Mouse (Mus musculus) frontal cortex, adult (tissue): ENCODE measurements at regions not wholly inside any gene's neighbourhood (a gene's known extent, or its start where the extent isn't known, plus 50 kb on each side); places are given as distances from the start of the nearest gene placed in this dataset.

Experiments used
- ATAC-seq: cut with Nextera tagmentation; 2 replicates; pipeline ENCODE4 v1.9.2; 2017; ENCODE audit warnings: mild to moderate bottlenecking, moderate library complexity, mixed read lengths; ENCODE audit not compliant: low TSS enrichment

DNA sequence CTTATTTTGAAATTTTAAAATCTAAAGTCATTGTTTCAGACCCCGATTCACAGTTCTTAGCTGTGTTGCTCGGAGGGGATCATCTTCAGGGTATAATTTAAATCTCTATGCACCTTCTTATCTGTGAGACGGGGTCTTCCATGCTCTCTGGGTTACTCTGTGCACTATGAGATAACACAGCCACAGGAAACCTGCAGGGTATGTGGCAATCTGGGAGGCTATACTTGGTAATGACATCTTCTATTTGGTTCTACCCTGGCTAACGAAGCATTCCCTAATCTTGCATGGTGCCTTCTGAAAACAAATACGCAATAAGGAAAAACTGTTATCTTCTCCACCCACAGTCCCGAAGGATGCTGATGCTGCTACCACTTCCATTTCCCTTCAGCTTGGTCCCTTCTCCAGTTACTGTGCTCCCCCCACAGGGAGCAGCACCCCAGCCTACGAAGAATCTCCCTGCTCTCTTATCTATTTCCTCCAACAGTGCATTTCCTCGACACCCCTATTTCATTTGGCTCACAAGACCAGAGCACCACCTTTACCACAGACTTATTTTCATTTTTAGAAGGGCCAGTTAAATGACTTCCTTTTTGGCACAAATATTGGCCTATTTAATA is 378.2 kb downstream of the Gm9195 start:
- no peak for ATAC-seq

DNA sequence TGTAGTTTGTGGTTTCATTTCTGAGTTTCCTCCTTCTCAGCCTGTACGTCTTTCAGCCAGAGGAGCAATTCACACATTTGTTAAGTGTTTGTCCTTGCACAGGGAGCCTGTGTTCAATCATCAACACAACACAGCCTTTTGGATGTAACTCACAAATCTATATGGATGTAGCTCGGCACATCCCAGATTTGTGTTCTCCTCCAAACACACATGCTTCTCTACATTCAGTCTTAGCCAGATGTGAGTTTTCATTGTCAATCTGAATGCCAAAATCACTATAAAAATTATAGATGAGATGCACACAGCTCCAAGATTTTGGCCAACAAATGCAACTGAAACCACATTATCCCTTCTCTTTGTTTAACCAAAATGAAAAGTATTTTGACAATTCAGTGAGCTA is 380.9 kb downstream of the Gm9195 start:
- ATAC-seq, result no peak

DNA sequence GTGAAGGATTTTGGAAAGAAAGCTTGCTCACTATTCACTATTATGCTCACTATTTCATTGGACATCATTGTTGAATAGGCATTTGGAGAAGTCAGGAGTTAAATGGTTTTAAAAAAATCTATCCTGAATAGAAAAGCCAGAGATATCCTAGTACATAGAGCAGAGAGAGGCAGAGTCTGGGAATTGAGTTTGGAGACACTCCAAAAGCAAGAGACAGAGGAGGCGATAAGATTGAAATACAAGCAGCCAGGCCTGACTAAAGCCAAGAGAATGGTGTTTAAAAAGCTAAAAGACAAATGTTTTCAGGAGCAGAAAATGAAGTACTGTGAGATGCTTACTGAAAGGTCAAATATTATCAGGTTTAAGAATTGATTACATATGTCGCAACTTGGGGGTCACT is 400.1 kb downstream of the Gm9195 start:
- ATAC-seq, result peak; percentile 94

DNA sequence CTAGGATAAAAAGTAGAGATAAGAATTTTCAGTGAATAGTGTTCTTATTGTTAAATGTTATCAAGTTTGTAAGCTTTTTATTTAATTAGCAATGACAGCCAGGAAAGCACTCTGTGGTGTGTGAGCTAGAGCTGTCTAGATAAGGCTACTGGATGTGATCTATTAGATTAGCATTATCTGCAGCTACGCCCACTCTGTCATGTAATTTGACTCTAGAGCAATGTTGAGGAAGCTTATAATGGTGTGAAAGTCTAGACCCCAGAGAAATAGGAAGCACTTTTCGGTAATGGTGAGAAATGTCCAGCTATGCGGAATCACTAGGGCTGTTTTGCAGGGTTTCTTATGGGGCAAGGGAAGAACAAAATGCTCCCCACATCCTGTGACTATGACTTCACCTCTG is 410.2 kb downstream of the Gm9195 start:
- ATAC-seq, result no peak

DNA sequence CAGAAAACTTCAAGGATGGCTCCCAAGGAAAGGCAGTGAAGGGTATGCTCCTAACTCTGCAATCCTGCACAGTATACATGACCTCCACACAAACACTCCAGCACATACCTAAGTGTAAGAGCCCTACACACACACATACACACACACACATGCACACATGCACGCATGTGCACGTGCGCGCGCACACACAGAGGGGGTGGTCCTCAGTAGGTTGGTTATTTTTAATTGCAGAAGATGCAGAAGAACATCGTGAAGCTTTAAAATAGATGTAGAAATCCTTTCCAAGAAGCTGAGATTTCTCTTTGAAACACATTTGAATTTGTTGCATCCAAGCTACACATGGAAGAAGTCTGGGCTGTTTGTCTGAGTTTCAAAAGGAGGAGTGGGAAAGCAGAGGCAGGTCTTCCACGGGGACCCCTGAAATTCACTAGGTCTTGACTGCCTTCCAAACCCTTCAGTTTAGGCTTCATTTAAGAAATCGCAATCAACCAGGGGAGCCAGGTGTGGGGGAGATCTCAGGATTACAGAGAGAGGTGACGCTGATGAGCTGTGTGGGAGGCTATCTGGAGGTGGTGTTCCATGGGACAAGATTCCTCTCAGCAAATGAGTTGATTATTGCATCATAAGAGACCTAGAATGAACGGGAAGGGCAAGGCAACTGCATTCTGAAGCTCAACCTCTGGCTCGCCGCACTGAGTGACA is 427.4 kb downstream of the Gm9195 start:
- peak; percentile 93 for ATAC-seq

DNA sequence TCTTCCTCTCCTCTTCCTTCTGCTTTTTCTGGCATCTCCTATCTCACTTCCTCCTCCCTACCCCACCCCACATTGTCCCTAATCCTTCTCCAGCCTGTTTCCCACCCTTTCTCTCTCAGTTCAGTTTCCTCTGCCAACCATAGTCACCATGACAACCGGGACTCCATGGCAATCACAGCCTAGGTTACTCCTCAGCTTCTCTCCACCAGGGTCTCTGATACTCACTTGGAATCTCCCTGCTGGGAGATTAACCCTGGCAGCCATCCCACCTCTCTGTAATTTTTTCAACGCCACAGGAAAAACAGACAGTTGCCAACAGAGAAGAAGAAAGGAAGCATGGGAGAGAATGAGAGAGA is 448.8 kb downstream of the Gm9195 start:
- ATAC-seq, result peak; percentile 78

DNA sequence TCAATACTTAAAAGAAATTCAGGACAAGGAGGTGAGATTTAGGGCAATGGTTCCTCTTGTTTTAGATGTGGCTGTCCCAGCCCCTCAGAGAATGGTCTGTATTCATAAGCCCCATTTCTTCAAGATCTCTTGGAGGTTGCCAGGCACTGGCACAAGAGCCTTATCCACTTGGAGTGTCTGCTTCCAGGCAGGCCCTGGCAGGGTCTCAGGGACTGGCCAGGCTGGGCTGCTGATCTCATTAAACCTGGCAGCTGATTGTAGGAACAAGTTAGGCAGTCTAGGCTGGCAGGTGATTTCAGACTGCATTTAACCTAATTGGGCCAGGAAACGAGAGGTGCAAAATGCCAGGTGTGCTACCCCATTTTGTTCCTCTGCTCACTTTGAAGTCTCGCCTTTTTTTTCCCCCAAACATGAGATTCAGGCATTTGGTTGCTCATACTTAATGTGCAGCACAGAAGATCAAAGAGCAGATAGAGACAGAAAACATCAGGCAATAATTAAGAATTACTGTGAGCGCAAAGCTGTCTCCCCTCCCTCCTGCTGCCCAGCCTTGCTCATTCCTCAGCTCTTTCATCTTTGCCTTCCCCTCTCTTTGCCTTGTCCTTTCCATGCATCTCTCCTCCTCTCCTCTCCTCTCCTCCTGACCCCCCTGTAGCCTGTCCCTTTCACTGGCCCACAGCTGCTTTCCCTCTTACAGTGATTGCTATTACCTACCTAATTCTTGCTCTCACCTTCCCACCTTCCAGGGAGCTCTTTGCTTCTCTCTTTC is 449.3 kb downstream of the Gm9195 start:
- peak; percentile 73 for ATAC-seq

DNA sequence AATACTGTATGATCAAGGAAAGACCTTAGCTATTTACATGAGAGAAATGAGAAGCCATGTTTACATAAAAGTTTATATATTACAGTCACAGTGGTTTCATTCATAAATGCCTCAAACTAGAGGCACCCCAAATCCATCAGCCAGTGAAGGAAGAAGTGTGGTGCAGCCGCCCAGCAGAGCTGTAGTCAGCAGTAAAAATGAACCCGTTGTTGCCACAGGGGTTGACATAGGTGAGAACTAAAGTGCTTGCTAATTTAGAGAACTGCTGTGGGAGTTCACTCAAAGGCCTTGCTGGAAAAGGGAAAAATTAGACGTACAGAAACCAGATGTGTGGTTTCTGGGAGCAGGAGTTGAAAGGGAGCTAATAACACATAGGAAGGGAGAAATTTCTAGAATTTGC is 461.2 kb downstream of the Gm9195 start:
- no peak for ATAC-seq

DNA sequence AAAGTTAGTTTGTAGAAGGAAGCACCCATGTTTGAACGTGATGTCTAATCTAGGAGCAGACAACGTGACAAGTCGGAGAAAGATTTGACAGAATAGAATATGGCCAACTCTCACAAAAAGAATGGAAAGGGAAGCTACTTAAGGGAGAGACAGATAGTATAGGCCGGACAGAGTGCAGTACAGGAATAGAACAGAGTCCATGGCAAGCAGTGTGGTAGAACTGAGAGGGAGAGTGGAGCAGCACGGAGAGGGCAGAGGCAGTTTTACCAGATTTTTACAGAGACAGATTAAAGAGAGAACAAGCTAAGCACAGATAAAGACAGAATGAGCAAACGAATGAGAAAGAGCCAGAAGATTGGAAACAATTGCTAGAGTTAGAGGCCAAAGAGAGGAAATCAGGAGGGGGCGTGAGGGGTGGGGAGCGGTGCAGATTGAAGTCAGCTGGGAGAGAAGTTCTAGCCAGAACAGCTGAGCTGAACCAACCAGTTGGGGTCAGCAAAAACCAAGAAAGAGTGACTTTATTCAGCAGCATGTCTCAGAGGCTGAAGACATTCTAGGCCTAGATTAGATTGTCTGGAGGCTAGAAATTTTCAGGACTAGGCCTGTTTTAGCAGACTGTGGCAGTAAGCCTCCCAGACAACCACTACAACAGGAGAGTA is 464.1 kb downstream of the Gm9195 start:
- no peak for ATAC-seq

DNA sequence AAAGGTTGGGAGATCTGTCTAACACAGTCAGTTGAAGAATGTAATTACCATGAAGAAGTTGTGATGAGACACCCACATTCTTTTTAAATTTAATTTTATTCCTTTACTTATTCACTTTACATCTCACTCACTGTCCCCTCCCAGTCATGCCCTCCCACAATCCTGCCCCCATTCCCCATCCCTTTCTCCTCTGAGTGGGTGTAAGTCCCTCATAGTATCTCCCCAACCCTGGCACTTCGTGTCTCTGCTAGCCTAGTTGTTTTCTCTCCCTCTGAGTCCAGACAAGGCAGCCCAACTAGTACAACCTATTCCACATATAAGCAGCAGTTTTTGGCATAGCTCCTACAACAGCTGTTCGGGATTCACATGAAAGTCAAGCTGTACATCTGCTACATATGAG is 487.3 kb downstream of the Gm9195 start:
- ATAC-seq, result peak; percentile 45; the same call in 1 of the 2 replicates

DNA sequence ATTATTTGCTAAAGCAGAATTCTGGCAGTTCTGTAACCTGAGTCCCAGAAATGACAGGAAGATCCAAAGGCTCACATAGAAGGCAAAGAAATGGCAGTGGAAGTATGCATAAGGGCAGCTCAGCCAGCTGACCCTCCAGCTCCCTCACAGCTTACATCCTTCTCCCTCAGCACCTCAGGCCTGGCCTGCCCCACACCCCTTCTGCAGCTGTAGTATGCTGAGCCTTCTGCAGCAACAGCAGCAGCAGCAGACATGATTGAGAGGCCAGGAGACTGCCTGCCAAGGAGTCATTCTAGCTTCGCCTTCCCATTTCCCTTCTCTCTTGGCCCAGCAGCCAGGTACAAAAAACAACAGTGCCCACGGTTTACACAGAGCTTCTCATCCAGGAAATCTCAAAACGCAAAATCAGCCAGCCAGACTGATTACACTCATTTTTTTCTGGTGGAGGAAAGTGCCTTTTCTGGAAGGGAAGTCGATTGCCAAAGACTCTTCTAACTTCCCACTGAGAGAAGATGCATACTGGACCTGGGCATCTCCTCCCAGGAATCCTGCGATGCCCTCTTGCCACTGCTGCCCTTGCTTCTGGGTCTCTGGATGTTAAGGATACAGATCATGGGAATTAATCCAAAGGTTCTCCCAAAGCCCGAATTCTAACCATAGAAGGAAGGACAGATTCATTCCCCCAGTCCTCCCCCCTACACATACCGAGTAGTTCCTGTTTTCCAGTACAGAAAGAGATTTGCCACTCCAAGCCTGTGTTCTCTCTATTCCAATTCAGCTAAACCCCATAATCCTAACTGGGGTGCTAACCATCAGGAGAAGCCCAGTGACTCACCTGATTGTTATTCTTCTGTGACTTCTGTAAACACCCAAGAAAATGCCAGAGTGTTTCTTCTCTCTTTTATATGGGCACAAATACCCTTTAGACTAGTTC is 489.2 kb downstream of the Gm9195 start:
- peak; percentile 79 for ATAC-seq

DNA sequence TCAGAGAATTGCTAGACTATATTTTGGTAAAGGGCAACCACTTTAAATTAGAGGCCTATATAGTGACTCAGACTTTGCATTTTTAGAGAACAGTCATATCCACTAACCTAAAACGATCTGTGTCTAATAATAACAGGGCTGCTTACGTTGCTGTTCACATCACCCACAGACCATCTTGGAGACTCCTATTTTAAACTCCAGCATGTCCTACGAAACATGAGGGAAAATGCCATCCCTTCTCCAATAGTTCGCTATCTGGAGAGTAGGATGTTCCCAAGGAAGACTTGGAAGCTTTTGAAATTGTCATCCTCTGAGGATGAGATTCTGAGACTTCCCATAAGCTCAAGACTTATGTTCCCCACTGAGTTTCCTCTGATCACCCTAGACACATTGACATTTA is 518.6 kb downstream of the Gm9195 start:
- peak; percentile 98 for ATAC-seq

DNA sequence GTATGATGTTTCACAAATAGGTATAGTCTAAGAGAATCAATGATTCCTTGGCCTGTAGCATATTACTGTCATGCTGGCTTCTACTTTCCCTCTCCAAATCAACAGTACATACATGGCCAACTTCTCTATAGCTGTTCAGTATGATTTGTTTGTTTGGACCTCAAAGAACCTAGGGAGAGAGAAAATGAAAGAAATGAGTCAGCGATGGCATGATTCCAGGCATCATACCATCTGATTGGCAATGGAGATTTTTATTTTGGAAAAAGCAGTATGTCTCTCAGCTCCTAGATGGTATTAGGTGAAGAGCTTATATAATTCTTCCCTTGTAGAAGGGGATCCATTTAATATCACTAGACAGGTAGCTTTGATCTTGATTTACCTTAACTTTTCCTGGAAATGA is 519.1 kb downstream of the Gm9195 start:
- ATAC-seq, result peak; percentile 18

DNA sequence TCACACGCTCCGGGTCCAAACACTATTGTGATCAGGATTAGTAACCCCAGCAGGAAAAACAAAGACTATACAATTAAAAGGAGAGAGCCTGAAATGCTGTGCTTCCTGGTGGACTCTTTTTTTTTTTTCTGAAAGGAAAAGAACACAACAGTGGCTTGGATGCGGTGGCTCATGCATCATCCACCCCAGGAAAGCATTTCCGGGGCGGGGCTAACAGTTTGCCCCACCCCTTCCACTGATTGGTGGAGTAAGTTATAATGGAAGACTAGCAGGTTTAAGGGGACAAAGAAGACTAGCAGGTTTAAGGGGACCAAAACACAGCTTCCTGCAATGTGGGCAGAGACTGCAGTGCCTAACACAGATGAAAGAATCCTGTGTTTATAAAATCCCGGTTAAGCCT is 524.0 kb downstream of the Gm9195 start:
- ATAC-seq, result no peak

DNA sequence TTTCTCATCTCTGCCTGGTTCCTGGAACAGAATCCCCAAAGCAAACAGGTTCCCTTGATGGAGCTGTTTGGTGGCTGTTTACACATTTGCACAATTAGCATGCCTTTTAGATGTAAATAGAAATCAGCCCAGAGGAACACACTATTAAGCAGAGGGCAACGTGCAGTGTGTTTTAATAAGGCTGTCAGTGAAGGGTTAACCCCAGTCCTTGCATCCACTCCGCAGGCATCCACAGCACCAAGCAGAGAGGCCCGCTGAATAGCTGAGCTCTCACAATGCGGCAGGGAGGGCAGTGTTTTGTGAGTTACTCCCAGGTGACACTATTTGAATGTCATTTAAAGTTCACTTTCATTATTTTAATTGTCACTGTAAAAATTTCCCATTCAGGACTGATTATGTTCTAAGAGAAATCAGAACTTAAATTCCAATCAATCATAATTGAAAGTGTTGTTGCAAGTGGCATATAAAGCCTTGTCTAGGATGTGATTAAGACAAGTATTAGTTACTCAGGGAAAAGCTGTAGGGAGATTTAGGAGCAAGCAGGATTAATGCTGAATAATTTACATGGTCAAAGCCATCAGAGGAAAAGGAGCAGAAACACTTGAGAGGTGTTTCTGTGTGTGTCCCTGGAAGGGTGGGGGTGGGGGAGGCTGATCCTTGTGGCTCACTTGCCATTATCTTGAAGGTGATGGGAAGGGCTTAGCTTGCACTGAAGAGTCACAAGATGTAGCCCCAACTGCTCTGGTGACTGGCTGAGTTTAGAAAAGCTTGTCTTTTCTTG is 528.1 kb downstream of the Gm9195 start:
- no peak for ATAC-seq

DNA sequence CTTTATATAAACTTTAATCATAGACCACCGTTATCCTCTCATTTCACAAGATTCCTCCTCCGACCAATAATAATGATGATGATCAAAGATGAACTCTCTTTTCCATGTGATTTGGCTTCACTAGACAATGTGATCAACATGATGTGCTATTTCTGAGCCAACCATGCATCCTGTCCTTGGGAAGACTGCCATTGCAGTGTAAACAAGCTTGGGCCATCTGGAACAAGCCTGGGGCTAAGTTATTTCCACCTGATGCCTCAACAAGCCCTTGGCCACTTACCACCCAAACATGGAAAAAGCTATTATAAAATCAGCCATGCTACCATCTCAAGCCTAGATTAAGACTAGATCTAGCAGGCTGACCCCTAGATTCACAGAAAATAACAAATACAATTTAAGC is 542.9 kb downstream of the Gm9195 start:
- ATAC-seq, result no peak

DNA sequence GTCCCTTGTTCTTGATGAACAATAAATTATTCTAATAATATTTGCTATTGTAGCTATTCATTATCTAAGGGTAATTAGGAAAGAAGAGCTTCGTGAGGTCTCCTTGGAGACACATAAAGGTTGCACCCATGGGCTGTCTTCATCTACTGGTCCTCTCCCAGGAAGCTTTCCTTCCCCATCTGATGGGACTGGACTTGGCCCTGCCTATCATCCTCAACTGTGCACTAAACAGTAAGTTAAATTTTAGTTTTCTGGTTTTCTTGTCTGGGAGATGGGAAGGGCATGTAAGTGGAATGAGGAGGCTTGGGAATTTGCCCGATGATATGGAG is 554.5 kb downstream of the Gm9195 start:
- no peak for ATAC-seq

DNA sequence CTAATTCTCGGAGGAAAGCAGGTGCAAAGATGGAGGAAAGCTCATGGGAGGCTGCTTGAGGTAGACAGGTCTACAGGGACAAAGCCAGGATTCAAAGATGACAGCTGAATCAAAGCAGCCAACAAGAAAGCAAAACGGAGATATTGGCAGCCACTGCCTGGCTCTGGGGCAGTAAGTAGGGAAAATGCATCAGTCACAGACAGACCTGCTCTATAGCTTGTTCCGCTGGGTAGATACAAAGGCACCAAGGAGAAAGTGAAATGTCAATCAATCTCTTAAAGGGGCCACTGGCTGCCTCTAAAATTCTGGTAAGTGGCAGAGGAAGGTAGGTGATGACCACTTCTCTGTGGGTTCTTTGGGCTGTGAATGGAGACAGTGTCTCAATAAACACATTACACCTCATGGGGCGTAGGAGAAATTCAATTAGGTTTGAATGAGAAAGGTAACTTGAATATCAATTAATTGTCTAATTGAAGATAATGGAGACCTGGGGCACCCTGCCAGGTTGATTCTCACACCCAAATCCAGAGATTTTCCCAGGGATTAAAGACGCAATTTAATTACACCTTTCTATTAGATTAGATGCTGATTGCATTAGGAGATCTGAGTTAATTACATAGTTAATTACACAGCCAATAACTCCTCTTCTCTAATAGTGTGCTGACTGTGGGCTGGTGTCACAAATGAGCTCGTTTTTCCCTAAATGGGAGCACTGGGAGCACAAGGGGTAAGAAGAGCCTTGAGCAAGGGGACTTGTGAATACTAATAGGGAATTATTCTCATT is 555.1 kb downstream of the Gm9195 start:
- ATAC-seq, result no peak

DNA sequence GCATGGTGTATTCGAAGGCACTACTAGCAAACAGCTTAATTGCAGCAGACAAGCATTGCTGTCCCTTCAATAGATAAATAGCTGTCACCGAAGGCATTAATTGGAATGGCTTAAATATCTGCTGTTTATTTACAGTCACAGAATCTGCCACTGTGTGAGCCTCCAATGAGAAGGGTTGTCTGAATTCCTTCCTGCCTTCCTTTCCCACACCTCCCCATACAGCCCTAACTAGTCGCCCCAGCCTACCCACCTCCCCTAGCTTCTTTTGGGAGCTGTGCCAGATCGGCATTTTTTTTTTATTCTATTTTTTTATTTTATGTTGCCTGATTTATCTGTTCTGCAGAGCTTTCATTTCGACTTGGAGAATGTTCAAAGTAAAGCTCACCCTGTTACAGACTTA is 575.7 kb downstream of the Gm9195 start:
- no peak for ATAC-seq

DNA sequence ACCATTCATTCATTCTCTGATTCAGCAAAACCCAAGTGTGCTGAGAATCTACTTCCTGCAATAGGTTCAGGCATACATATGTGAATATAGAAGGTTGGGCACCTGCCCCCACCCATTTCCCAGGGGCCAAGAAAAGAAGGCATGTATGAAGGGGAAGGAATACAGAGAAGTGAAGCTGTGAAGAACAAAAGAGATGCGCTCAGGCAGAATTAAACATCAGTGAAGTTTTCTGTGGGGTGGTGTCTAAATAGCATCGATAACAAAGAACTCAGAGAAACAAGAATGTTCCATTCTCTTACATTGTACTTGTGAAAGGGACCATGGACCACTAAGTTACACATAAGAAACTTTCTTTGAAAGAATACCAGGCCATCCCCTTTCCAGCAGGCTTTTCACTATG is 580.7 kb downstream of the Gm9195 start:
- no peak for ATAC-seq
